Mouse (Mus musculus): ENCODE measurements at regions not wholly inside any gene's neighbourhood (a gene's known extent, or its start where the extent isn't known, plus 50 kb on each side); places are given as distances from the start of the nearest gene placed in this dataset.
A peak's percentile ranks its signal among the peaks of the same experiment; 100 is the strongest.

GRCm38 (mm10) chr2:129883417-129883816 is 83.1 kb downstream of the Stk35 start:
- DNase-seq (ENCODE audit: low read depth, low spot score): no peak

- no peak for DNase-seq (ENCODE audit: low read depth, low spot score)
Observed at GRCm38 (mm10) chr2:129884316-129884715, 84.0 kb downstream of the Stk35 start.

- DNase-seq (ENCODE audit: low read depth, low spot score): no peak
Observed at GRCm38 (mm10) chr2:129885536-129885935, 85.2 kb downstream of the Stk35 start.

- DNase-seq (ENCODE audit: low read depth, low spot score): no peak
Observed at GRCm38 (mm10) chr2:129893231-129893630, 92.9 kb downstream of the Stk35 start.

- no peak for DNase-seq (ENCODE audit: low read depth, low spot score)
Observed at GRCm38 (mm10) chr2:129893832-129894231, 93.5 kb downstream of the Stk35 start.

- DNase-seq (ENCODE audit: low read depth, low spot score): no peak
Observed at GRCm38 (mm10) chr2:129894906-129895305, 94.6 kb downstream of the Stk35 start.

- no peak for DNase-seq (ENCODE audit: low read depth, low spot score)
Observed at GRCm38 (mm10) chr2:129895369-129895768, 95.1 kb downstream of the Stk35 start.

GRCm38 (mm10) chr2:129896696-129897095 is 96.4 kb downstream of the Stk35 start:
- DNase-seq (ENCODE audit: low read depth, low spot score): no peak

GRCm38 (mm10) chr2:129903383-129904135 is 103.2 kb downstream of the Stk35 start:
- DNase-seq (ENCODE audit: low read depth, low spot score): no peak

- peak; percentile 43 for DNase-seq (ENCODE audit: low read depth, low spot score)
Observed at GRCm38 (mm10) chr2:129904753-129905152, 104.4 kb downstream of the Stk35 start.

GRCm38 (mm10) chr2:129908701-129909425 is 103.3 kb upstream of the Tgm3 start:
- peak; percentile 86 for DNase-seq (ENCODE audit: low read depth, low spot score)

- DNase-seq (ENCODE audit: low read depth, low spot score): peak; percentile 57
Observed at GRCm38 (mm10) chr2:129911203-129911921, 100.8 kb upstream of the Tgm3 start.

GRCm38 (mm10) chr2:129912556-129912955 is 99.6 kb upstream of the Tgm3 start:
- no peak for DNase-seq (ENCODE audit: low read depth, low spot score)

GRCm38 (mm10) chr2:129914261-129914660 is 97.9 kb upstream of the Tgm3 start:
- DNase-seq (ENCODE audit: low read depth, low spot score): no peak

- no peak for DNase-seq (ENCODE audit: low read depth, low spot score)
Observed at GRCm38 (mm10) chr2:129916411-129916810, 95.7 kb upstream of the Tgm3 start.

- DNase-seq (ENCODE audit: low read depth, low spot score): no peak
Observed at GRCm38 (mm10) chr2:129918141-129918790, 93.9 kb upstream of the Tgm3 start.

- no peak for DNase-seq (ENCODE audit: low read depth, low spot score)
Observed at GRCm38 (mm10) chr2:129919551-129919950, 92.6 kb upstream of the Tgm3 start.

- no peak for DNase-seq (ENCODE audit: low read depth, low spot score)
Observed at GRCm38 (mm10) chr2:129927218-129927617, 84.9 kb upstream of the Tgm3 start.

- no peak for DNase-seq (ENCODE audit: low read depth, low spot score)
Observed at GRCm38 (mm10) chr2:129933578-129933977, 78.6 kb upstream of the Tgm3 start.

- no peak for DNase-seq (ENCODE audit: low read depth, low spot score)
Observed at GRCm38 (mm10) chr2:129942824-129943223, 69.3 kb upstream of the Tgm3 start.

GRCm38 (mm10) chr2:129947847-129948553 is 64.1 kb upstream of the Tgm3 start:
- no peak for DNase-seq (ENCODE audit: low read depth, low spot score)

Measured in forelimb bud, embryonic 11.5 days (tissue).